Mouse (Mus musculus): Measurements from ENCODE around the gene Dab2ip.

Gene Dab2ip

GRCm38 (mm10) chr2:35661454-35662000 is 103.5 kb downstream of the Dab2ip start:
- DNase-seq: peak; percentile 50

GRCm38 (mm10) chr2:35662001-35662491 is 104.0 kb downstream of the Dab2ip start:
- peak; percentile 44 for DNase-seq

- DNase-seq: peak; percentile 22
These were observed 104.9 kb downstream of the Dab2ip start for GRCm38 (mm10) chr2:35662738-35663550.

- no peak for DNase-seq
These were observed 109.7 kb downstream of the Dab2ip start for GRCm38 (mm10) chr2:35667746-35668145.

- no peak for DNase-seq
These were observed 111.2 kb downstream of the Dab2ip start for GRCm38 (mm10) chr2:35669217-35669616.

GRCm38 (mm10) chr2:35669748-35670147 is 111.7 kb downstream of the Dab2ip start:
- no peak for DNase-seq

GRCm38 (mm10) chr2:35670300-35670699 is 112.2 kb downstream of the Dab2ip start:
- DNase-seq: no peak

GRCm38 (mm10) chr2:35671980-35672910 is 114.2 kb downstream of the Dab2ip start:
- no peak for DNase-seq

GRCm38 (mm10) chr2:35673181-35673580 is 115.1 kb downstream of the Dab2ip start:
- peak; percentile 27 for DNase-seq

- DNase-seq: no peak
These were observed 115.9 kb downstream of the Dab2ip start for GRCm38 (mm10) chr2:35673986-35674385.

- no peak for DNase-seq
These were observed 116.4 kb downstream of the Dab2ip start for GRCm38 (mm10) chr2:35674431-35674830.

GRCm38 (mm10) chr2:35676075-35676665 is 118.1 kb downstream of the Dab2ip start:
- DNase-seq: no peak

- peak; percentile 57 for DNase-seq
These were observed 119.8 kb downstream of the Dab2ip start for GRCm38 (mm10) chr2:35677855-35678254.

- DNase-seq: no peak
These were observed 120.4 kb downstream of the Dab2ip start for GRCm38 (mm10) chr2:35678440-35678839.

GRCm38 (mm10) chr2:35679812-35680672 is 122.0 kb downstream of the Dab2ip start:
- DNase-seq: no peak

- no peak for DNase-seq
These were observed 122.8 kb downstream of the Dab2ip start for GRCm38 (mm10) chr2:35680833-35681232.

GRCm38 (mm10) chr2:35684005-35684404 is 125.9 kb downstream of the Dab2ip start:
- no peak for DNase-seq

GRCm38 (mm10) chr2:35684735-35685312 is 126.8 kb downstream of the Dab2ip start:
- no peak for DNase-seq

- peak; percentile 60 for DNase-seq
These were observed 128.0 kb downstream of the Dab2ip start for GRCm38 (mm10) chr2:35686104-35686503.

- DNase-seq: no peak
These were observed 129.5 kb downstream of the Dab2ip start for GRCm38 (mm10) chr2:35687557-35688070.

GRCm38 (mm10) chr2:35688121-35688520 is 130.1 kb downstream of the Dab2ip start:
- DNase-seq: no peak
